Mouse (Mus musculus): Measurements from ENCODE around the gene Sec61a1. TPM values are rescaled to one million over a fixed set of nuclear protein-coding genes. Genes with fewer than 3 reads are reported as not detected.

The Sec61a1 gene
- total and polyA plus RNA-seq, 3 experiments, result 139 to 276 (median 237) TPM

- H3K4me1 ChIP-seq (ENCODE audit: control insufficient read depth in 1 of 2, insufficient read depth in 2 of 2), result no peaks in the 10 kb centered on the region
- TF ChIP-seq BHLHE40 (IDR thresholded peaks at IDR 0.05; ENCODE audit: low read depth, low read length) (no peak), UBTF (IDR thresholded peaks at IDR 0.05; ENCODE audit: low read depth, low read length) (no peak), CTCF (conservative IDR thresholded peaks at IDR 0.05 in 1 of 2, IDR thresholded peaks at IDR 0.05 in 1 of 2; ENCODE audit: low read depth in 2 of 2, low read length in 2 of 2) (peak in 1 of 2 experiments; percentile 20; a peak in 1 of 4 replicates)
Observed at GRCm38 (mm10) chr6:88499481-88500404, 19.0 kb downstream of the Sec61a1 start.

GRCm38 (mm10) chr6:88493712-88494111, 25.0 kb downstream of the Sec61a1 start:
- H3K9ac ChIP-seq (ENCODE audit: insufficient read depth, low read depth), result no peak overlapping the region
- H3K4me2 ChIP-seq (ENCODE audit: insufficient read depth, low read depth, poor library complexity, severe bottlenecking), result no peak overlapping the region
- H3K36me3 ChIP-seq (replicated peaks in 1 of 2; ENCODE audit: control insufficient read depth in 1 of 2, insufficient read depth in 1 of 2, low read length in 1 of 2), result peaks cover 66 to 84% of the 10 kb centered on the region in 2 experiments
- no peaks in the 10 kb centered on the region for H3K27me3 ChIP-seq (replicated peaks)
- H3K4me3 ChIP-seq (replicated peaks in 1 of 3; ENCODE audit: low read depth in 2 of 3, low read length in 2 of 3, poor library complexity in 1 of 3), result no peak overlapping the region
- H3K9me3 ChIP-seq (replicated peaks; ENCODE audit: low read length), result no peaks in the 10 kb centered on the region
- no peak for TF ChIP-seq MAX (IDR thresholded peaks at IDR 0.05; ENCODE audit: low read length)
- no peak for TF ChIP-seq BHLHE40 (IDR thresholded peaks at IDR 0.05; ENCODE audit: low read depth, low read length)
- TF ChIP-seq USF2 (conservative IDR thresholded peaks at IDR 0.05; ENCODE audit: low read depth, low read length), result no peak
- no peak for TF ChIP-seq EP300 (IDR thresholded peaks at IDR 0.05; ENCODE audit: low read length)
- no peak for TF ChIP-seq CHD2 (IDR thresholded peaks at IDR 0.05; ENCODE audit: low read length)
- TF ChIP-seq CTCF (conservative IDR thresholded peaks at IDR 0.05 in 1 of 2, IDR thresholded peaks at IDR 0.05 in 1 of 2; ENCODE audit: low read depth in 2 of 2, low read length in 2 of 2), result no peak
- no peak for TF ChIP-seq NELFE (IDR thresholded peaks at IDR 0.05; ENCODE audit: low read depth, low read length)
- no peak for TF ChIP-seq TBP (conservative IDR thresholded peaks at IDR 0.05; ENCODE audit: low read depth, low read length)
- TF ChIP-seq IRF4 (IDR thresholded peaks at IDR 0.05; ENCODE audit: low read depth, low read length), result no peak
- no peak for TF ChIP-seq USF1 (IDR thresholded peaks at IDR 0.05; ENCODE audit: low read depth, low read length)
- TF ChIP-seq MEF2A (IDR thresholded peaks at IDR 0.05; ENCODE audit: borderline replicate concordance, low read depth, low read length), result no peak
- TF ChIP-seq ETS1 (conservative IDR thresholded peaks at IDR 0.05; ENCODE audit: low read depth, low read length), result no peak
- TF ChIP-seq JUN (IDR thresholded peaks at IDR 0.05; ENCODE audit: insufficient read depth, low read depth, low read length), result no peak
- no peak for TF ChIP-seq MAFK (IDR thresholded peaks at IDR 0.05; ENCODE audit: insufficient replicate concordance, low read length)
- TF ChIP-seq ZMIZ1 (IDR thresholded peaks at IDR 0.05; ENCODE audit: low read depth, low read length), result no peak
- TF ChIP-seq KAT2A (IDR thresholded peaks at IDR 0.05; ENCODE audit: insufficient replicate concordance, low read length), result no peak
- no peak for TF ChIP-seq MYC (IDR thresholded peaks at IDR 0.05; ENCODE audit: low read depth, low read length)
- TF ChIP-seq SMC3 (IDR thresholded peaks at IDR 0.05; ENCODE audit: low read depth, low read length), result no peak
- no peak for DNase-seq (ENCODE audit: extremely low read depth)
- H3K4me1 ChIP-seq (ENCODE audit: control insufficient read depth in 1 of 2, insufficient read depth in 2 of 2), result no peaks in the 10 kb centered on the region
- in situ Hi-C loops (cut with MboI; ENCODE audit: low pct_ligation_motif_present, low pct_unique_long_range_greater_than_20kb, low sequenced_read_pairs), result no loop called here
- no peaks in the 10 kb centered on the region for H3K79me2 ChIP-seq (replicated peaks; ENCODE audit: control insufficient read depth, extremely low read depth, insufficient read depth, poor library complexity, severe bottlenecking)
- no peak overlapping the region for H3K27ac ChIP-seq (ENCODE audit: insufficient read depth, low read depth)
- dilution Hi-C loops (cut with MboI; ENCODE audit: extremely low pct_ligation_motif_present, extremely low pct_unique_long_range_greater_than_20kb, low sequenced_read_pairs), result no loop called here

More at GRCm38 (mm10) chr6:88499481-88500404, 19.0 kb downstream of the Sec61a1 start:
- Histone ChIP-seq H3K27ac (ENCODE audit: insufficient read depth, low read depth) (no peak overlapping the region), H3K4me2 (ENCODE audit: insufficient read depth, low read depth, poor library complexity, severe bottlenecking) (no peak overlapping the region), H3K27me3 (replicated peaks) (no peaks in the 10 kb centered on the region), H3K9ac (ENCODE audit: insufficient read depth, low read depth) (no peak overlapping the region), H3K4me3 (replicated peaks in 1 of 3; ENCODE audit: low read depth in 2 of 3, low read length in 2 of 3, poor library complexity in 1 of 3) (no peak overlapping the region), H3K79me2 (replicated peaks; ENCODE audit: control insufficient read depth, extremely low read depth, insufficient read depth, poor library complexity, severe bottlenecking) (no peaks in the 10 kb centered on the region), H3K9me3 (replicated peaks; ENCODE audit: low read length) (no peaks in the 10 kb centered on the region), H3K36me3 (replicated peaks in 1 of 2; ENCODE audit: control insufficient read depth in 1 of 2, insufficient read depth in 1 of 2, low read length in 1 of 2) (peaks cover 70 to 92% of the 10 kb centered on the region in 2 experiments)
- DNase-seq (ENCODE audit: extremely low read depth), result no peak
- in situ Hi-C loops (cut with MboI; ENCODE audit: low pct_ligation_motif_present, low pct_unique_long_range_greater_than_20kb, low sequenced_read_pairs) (no loop called here), dilution Hi-C loops (cut with MboI; ENCODE audit: extremely low pct_ligation_motif_present, extremely low pct_unique_long_range_greater_than_20kb, low sequenced_read_pairs) (no loop called here)
